Mouse (Mus musculus): ENCODE measurements around the gene Ubl4b. TPM values are rescaled to one million over a fixed set of nuclear protein-coding genes. Genes with fewer than 3 reads are reported as not detected.

Gene Ubl4b
- polyA plus RNA-seq (2014; fragmentation: Illumina TruSeq; extraction: RNeasy Lipid Tissue Mini Kit (QIAGEN cat#74804); ENCODE audit: low read depth, low replicate concordance): 11.6 TPM

DNA sequence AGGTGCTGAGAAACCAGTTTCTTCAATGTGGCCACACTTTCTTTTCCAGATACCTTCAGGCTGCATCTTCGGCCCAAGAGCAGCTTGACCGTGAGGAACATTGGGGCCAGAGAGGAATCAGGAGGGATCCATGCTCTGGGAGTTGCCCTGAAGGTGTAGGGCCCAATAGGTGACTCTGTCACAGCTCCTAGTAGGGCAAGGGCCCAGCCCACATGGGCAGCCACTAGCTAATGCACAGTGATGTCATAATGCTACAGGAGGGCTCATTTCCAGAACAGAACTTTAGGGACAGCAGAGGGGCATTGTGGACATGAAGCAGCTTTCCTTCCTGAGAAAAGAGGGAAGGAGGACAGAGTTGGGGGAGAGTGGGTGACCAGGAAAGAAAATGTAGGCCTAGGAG lies at the start of gene Ubl4b:
Ubl4b (minus strand) TSS at position 232 of the 400 bp plus-strand sequence.

DNA sequence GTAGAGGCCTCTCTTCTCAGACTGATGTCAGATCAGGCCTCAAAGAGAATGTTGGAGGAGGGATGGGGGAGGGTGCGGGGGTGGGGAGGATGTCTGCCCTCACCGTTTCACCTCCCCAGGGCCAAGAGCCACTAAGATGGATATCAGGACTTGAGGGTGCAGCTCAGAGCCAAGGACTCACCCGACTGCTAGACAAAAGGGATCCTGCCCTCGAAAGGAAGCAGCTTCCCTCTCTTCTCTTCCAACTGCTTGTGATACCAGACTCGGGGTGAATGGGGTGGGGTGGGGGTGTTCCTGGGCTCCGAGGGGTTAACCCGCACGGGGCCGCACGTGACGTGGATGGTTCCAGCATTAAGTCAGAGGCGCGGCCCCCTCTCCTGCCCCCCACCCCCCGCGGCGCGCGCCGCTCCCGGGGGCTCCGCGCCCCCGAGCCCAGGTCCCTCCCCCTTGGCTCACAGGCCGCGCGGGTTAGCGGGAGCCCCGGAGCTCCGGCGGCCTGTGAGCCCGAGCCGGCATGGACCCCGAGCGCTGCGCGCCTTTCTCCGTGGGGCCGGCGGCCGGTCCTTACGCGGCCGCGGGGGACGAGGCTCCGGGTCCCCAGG lies 39.9 kb upstream of the Ubl4b start, which contains the start of gene Alx3:
Alx3 (plus strand) TSS at position 370 of the 602 bp plus-strand sequence.

DNA sequence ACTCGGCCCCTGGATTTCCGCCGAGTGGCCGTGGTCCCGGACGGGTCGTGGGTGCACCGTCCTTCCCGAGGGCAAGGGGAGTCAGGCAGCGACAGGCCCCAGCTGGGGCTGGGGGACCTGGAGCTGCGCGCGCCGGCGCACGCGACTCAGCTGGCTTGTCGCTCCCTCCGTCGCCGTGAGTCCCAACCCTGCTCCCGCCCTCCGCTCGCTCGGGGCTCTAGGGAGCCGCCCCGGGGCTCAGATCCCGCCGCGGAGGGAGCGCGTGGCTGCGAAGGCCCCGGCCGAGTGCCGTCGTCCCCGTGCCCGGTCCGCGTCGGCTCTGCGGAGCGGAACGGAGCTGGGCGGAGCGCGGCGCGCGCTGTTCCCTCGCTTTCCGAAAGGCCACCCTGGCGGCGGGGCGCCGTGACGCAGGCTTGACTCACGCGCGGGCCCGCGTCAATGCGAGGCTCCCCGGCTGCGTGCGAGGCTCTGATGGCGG lies 37.2 kb downstream of the Ubl4b start, which contains the start of gene Slc6a17:
Slc6a17 (minus strand) TSS at position 388 of the 478 bp plus-strand sequence.

Other genes starting within 250 kb of the Ubl4b start
- 4.8 TPM for gene Rbm15, start 221.4 kb downstream of the Ubl4b start, polyA plus RNA-seq (2014; fragmentation: Illumina TruSeq; extraction: RNeasy Lipid Tissue Mini Kit (QIAGEN cat#74804); ENCODE audit: low read depth, low replicate concordance)
- 19.9 TPM for gene Kcnc4, start 95.5 kb downstream of the Ubl4b start, polyA plus RNA-seq (2014; fragmentation: Illumina TruSeq; extraction: RNeasy Lipid Tissue Mini Kit (QIAGEN cat#74804); ENCODE audit: low read depth, low replicate concordance)
- gene Slc6a17, start 37.1 kb downstream of the Ubl4b start, polyA plus RNA-seq (2014; fragmentation: Illumina TruSeq; extraction: RNeasy Lipid Tissue Mini Kit (QIAGEN cat#74804); ENCODE audit: low read depth, low replicate concordance): 6.7 TPM
- gene Alx3, start 40.0 kb upstream of the Ubl4b start, polyA plus RNA-seq (2014; fragmentation: Illumina TruSeq; extraction: RNeasy Lipid Tissue Mini Kit (QIAGEN cat#74804); ENCODE audit: low read depth, low replicate concordance): not detected
- not detected for gene Gm10961, start 76.2 kb upstream of the Ubl4b start, polyA plus RNA-seq (2014; fragmentation: Illumina TruSeq; extraction: RNeasy Lipid Tissue Mini Kit (QIAGEN cat#74804); ENCODE audit: low read depth, low replicate concordance)
- gene Strip1, start 76.6 kb upstream of the Ubl4b start, polyA plus RNA-seq (2014; fragmentation: Illumina TruSeq; extraction: RNeasy Lipid Tissue Mini Kit (QIAGEN cat#74804); ENCODE audit: low read depth, low replicate concordance): 26.2 TPM
- 110 TPM for gene Ahcyl1, start 141.5 kb upstream of the Ubl4b start, polyA plus RNA-seq (2014; fragmentation: Illumina TruSeq; extraction: RNeasy Lipid Tissue Mini Kit (QIAGEN cat#74804); ENCODE audit: low read depth, low replicate concordance)
- gene Csf1, start 205.4 kb upstream of the Ubl4b start, polyA plus RNA-seq (2014; fragmentation: Illumina TruSeq; extraction: RNeasy Lipid Tissue Mini Kit (QIAGEN cat#74804); ENCODE audit: low read depth, low replicate concordance): 27.0 TPM

All from adipose tissue, adult 10 weeks (tissue).